Mouse (Mus musculus) layer of hippocampus, adult 2 months (tissue): ENCODE measurements at regions not wholly inside any gene's neighbourhood (a gene's known extent, or its start where the extent isn't known, plus 50 kb on each side); places are given as distances from the start of the nearest gene placed in this dataset.

ENCODE experiments used
- DNase-seq, 2 experiments: peaks; one replicate each; pipeline ENCODE4 v3.0.0; 2022; ENCODE audit warnings: low spot score in 2 of 2
- H3K27ac ChIP-seq: fragments of 200-600 bp; 2 replicates; pipeline ENCODE4 v1.8.1; 2022
- H3K4me3 ChIP-seq: fragments of 200-600 bp; 2 replicates; pipeline ENCODE4 v1.8.1; 2022; ENCODE audit warnings: mild to moderate bottlenecking
- CTCF ChIP-seq: fragments of 200-600 bp; conservative IDR thresholded peaks from 2 replicates; pipeline ENCODE4 v1.8.1; 2022; ENCODE audit warnings: antibody characterized with exemption, mild to moderate bottlenecking, moderate library complexity

- 0 out of 2 replicates have a peak, but pooled peaks have one; percentile 16 for TF ChIP-seq CTCF
- no peak overlapping the region for H3K27ac ChIP-seq
- no peak overlapping the region for H3K4me3 ChIP-seq
- no peak for DNase-seq
Measured at GRCm38 (mm10) chr11:12516374-12516773, 51.6 kb upstream of the Cobl start.
